Mouse (Mus musculus): ENCODE measurements around the gene Qrich2. TPM values are rescaled to one million over a fixed set of nuclear protein-coding genes. Genes with fewer than 3 reads are reported as not detected.
"Not testable (repeated sequence)": the region's sequence is repeated elsewhere in the genome, so short reads cannot be mapped to it uniquely, and the experiment has no call there.

Gene Qrich2
- polyA plus RNA-seq, 1 experiment from 2014 or later, result not detected

- H3K4me2 ChIP-seq; H3K9me3 ChIP-seq (replicated peaks); H3K9ac ChIP-seq; H3K4me3 ChIP-seq; ATAC-seq; H3K27ac ChIP-seq: not testable (repeated sequence)
- Histone ChIP-seq H3K4me1 (peaks cover 10% of the 10 kb centered on the region), H3K27me3 (replicated peaks) (peaks cover 11% of the 10 kb centered on the region), H3K36me3 (peaks cover 39% of the 10 kb centered on the region)
- WGBS (ENCODE audit: insufficient replicate concordance), result 64% methylated on average over 3 of the region's 3 CpGs
Measured at GRCm38 (mm10) chr11:116468338-116468737, 2.3 kb upstream of the Qrich2 start.

GRCm38 (mm10) chr11:116463833-116464232 is 2.2 kb downstream of the Qrich2 start:
- no peak overlapping the region for H3K4me2 ChIP-seq
- H3K4me1 ChIP-seq, result peaks cover 6% of the 10 kb centered on the region
- no peak overlapping the region for H3K4me3 ChIP-seq
- no peaks in the 10 kb centered on the region for H3K36me3 ChIP-seq
- H3K9me3 ChIP-seq (replicated peaks), result no peaks in the 10 kb centered on the region
- peak; percentile 47; the same call in 1 of the 2 replicates for ATAC-seq
- H3K27me3 ChIP-seq (replicated peaks), result peaks cover 15% of the 10 kb centered on the region
- no peak overlapping the region for H3K9ac ChIP-seq
- WGBS (ENCODE audit: insufficient replicate concordance), result 10% methylated on average over 2 of the region's 2 CpGs
- no peak overlapping the region for H3K27ac ChIP-seq

GRCm38 (mm10) chr11:116463338-116463737 is 2.7 kb downstream of the Qrich2 start:
- WGBS (ENCODE audit: insufficient replicate concordance), result 51% methylated on average over 5 of the region's 5 CpGs
- Histone ChIP-seq H3K9me3 (replicated peaks) (no peaks in the 10 kb centered on the region), H3K36me3 (no peaks in the 10 kb centered on the region), H3K27me3 (replicated peaks) (peaks cover 17% of the 10 kb centered on the region), H3K4me1 (peaks cover 6% of the 10 kb centered on the region), H3K4me3 (no peak overlapping the region), H3K4me2 (no peak overlapping the region), H3K27ac (no peak overlapping the region), H3K9ac (no peak overlapping the region)
- 0 out of 2 replicates have a peak, but pooled peaks have one; percentile 15 for ATAC-seq

- Histone ChIP-seq H3K9ac (no peak overlapping the region), H3K36me3 (no peaks in the 10 kb centered on the region), H3K27ac (no peak overlapping the region), H3K9me3 (replicated peaks) (no peaks in the 10 kb centered on the region), H3K4me2 (no peak overlapping the region), H3K27me3 (replicated peaks) (peaks cover 7% of the 10 kb centered on the region; the same call in 1 of the 2 replicates), H3K4me3 (no peak overlapping the region), H3K4me1 (peaks cover 6% of the 10 kb centered on the region)
- no peak for ATAC-seq
- 60% methylated on average over 4 of the region's 4 CpGs for WGBS (ENCODE audit: insufficient replicate concordance)
Measured at GRCm38 (mm10) chr11:116459786-116460185, 6.3 kb downstream of the Qrich2 start.

- peaks cover 17% of the 10 kb centered on the region for H3K27me3 ChIP-seq (replicated peaks)
- H3K27ac ChIP-seq, result no peak overlapping the region
- H3K9ac ChIP-seq, result no peak overlapping the region
- no peaks in the 10 kb centered on the region for H3K4me1 ChIP-seq
- no peak overlapping the region for H3K4me3 ChIP-seq
- H3K9me3 ChIP-seq (replicated peaks), result no peaks in the 10 kb centered on the region
- 60% methylated on average over 8 of the region's 8 CpGs for WGBS (ENCODE audit: insufficient replicate concordance)
- H3K36me3 ChIP-seq, result no peaks in the 10 kb centered on the region
- ATAC-seq, result no peak
- no peak overlapping the region for H3K4me2 ChIP-seq
Measured at GRCm38 (mm10) chr11:116456234-116456633, 9.8 kb downstream of the Qrich2 start.

GRCm38 (mm10) chr11:116453889-116454288 is 12.2 kb downstream of the Qrich2 start:
- Histone ChIP-seq H3K36me3 (no peaks in the 10 kb centered on the region), H3K9me3 (replicated peaks) (peaks cover 10% of the 10 kb centered on the region), H3K9ac (no peak overlapping the region), H3K27me3 (replicated peaks) (peaks cover 14% of the 10 kb centered on the region), H3K27ac (no peak overlapping the region), H3K4me1 (no peaks in the 10 kb centered on the region), H3K4me3 (no peak overlapping the region), H3K4me2 (no peak overlapping the region)
- ATAC-seq, result no peak
- WGBS (ENCODE audit: insufficient replicate concordance), result 77% methylated on average over 10 of the region's 10 CpGs

GRCm38 (mm10) chr11:116449341-116449740 is 16.7 kb downstream of the Qrich2 start:
- Histone ChIP-seq H3K9ac (no peak overlapping the region), H3K27ac (no peak overlapping the region), H3K36me3 (no peaks in the 10 kb centered on the region), H3K4me2 (no peak overlapping the region), H3K9me3 (replicated peaks) (peaks cover 10% of the 10 kb centered on the region), H3K4me1 (peaks cover 10% of the 10 kb centered on the region), H3K4me3 (no peak overlapping the region), H3K27me3 (replicated peaks) (peaks cover 28% of the 10 kb centered on the region)
- ATAC-seq, result no peak
- WGBS (ENCODE audit: insufficient replicate concordance), result 85% methylated on average over 3 of the region's 3 CpGs

- H3K36me3 ChIP-seq, result no peaks in the 10 kb centered on the region
- peaks cover 10% of the 10 kb centered on the region for H3K9me3 ChIP-seq (replicated peaks)
- no peak overlapping the region for H3K4me2 ChIP-seq
- WGBS (ENCODE audit: insufficient replicate concordance), result 59% methylated on average over 5 of the region's 5 CpGs
- peaks cover 10% of the 10 kb centered on the region for H3K4me1 ChIP-seq
- no peak overlapping the region for H3K27ac ChIP-seq
- H3K4me3 ChIP-seq, result no peak overlapping the region
- no peak for ATAC-seq
- peaks cover 22% of the 10 kb centered on the region for H3K27me3 ChIP-seq (replicated peaks)
- H3K9ac ChIP-seq, result no peak overlapping the region
Measured at GRCm38 (mm10) chr11:116447822-116448221, 18.2 kb downstream of the Qrich2 start.

- Histone ChIP-seq H3K4me2 (no peak overlapping the region), H3K36me3 (no peaks in the 10 kb centered on the region), H3K27ac (no peak overlapping the region), H3K4me1 (peaks cover 10% of the 10 kb centered on the region), H3K4me3 (no peak overlapping the region), H3K9ac (no peak overlapping the region), H3K9me3 (replicated peaks) (peaks cover 10% of the 10 kb centered on the region), H3K27me3 (replicated peaks) (peaks cover 22% of the 10 kb centered on the region)
- 15% methylated on average over 19 of the region's 19 CpGs for WGBS (ENCODE audit: insufficient replicate concordance)
- no peak for ATAC-seq
Measured at GRCm38 (mm10) chr11:116446308-116446887, 19.6 kb downstream of the Qrich2 start.

- Histone ChIP-seq H3K27ac (no peak overlapping the region), H3K4me3 (no peak overlapping the region), H3K4me2 (peak overlapping the region; percentile 12; the same call in 1 of the 2 replicates), H3K9ac (no peak overlapping the region), H3K9me3 (replicated peaks) (peaks cover 7% of the 10 kb centered on the region), H3K4me1 (peaks cover 15% of the 10 kb centered on the region), H3K27me3 (replicated peaks) (peaks cover 22% of the 10 kb centered on the region), H3K36me3 (0 out of 2 replicates have a peak, but pooled peaks cover 1% of the 10 kb centered on the region)
- ATAC-seq, result peak; percentile 47
- WGBS (ENCODE audit: insufficient replicate concordance), result 40% methylated on average over 16 of the region's 16 CpGs
Measured at GRCm38 (mm10) chr11:116445596-116446307, 20.3 kb downstream of the Qrich2 start.

GRCm38 (mm10) chr11:116443935-116444334 is 22.1 kb downstream of the Qrich2 start:
- no peak overlapping the region for H3K9ac ChIP-seq
- H3K27me3 ChIP-seq (replicated peaks), result peaks cover 22% of the 10 kb centered on the region
- H3K27ac ChIP-seq, result no peak overlapping the region
- WGBS (ENCODE audit: insufficient replicate concordance), result 73% methylated on average over 6 of the region's 6 CpGs
- H3K4me2 ChIP-seq, result no peak overlapping the region
- H3K9me3 ChIP-seq (replicated peaks), result no peaks in the 10 kb centered on the region
- H3K4me3 ChIP-seq, result no peak overlapping the region
- H3K4me1 ChIP-seq, result peaks cover 33% of the 10 kb centered on the region
- ATAC-seq, result no peak
- peaks cover 19% of the 10 kb centered on the region for H3K36me3 ChIP-seq

- 79% methylated on average over 6 of the region's 6 CpGs for WGBS (ENCODE audit: insufficient replicate concordance)
Measured at GRCm38 (mm10) chr11:116443311-116443710, 22.7 kb downstream of the Qrich2 start.

More at GRCm38 (mm10) chr11:116443311-116443710, 22.7 kb downstream of the Qrich2 start:
- no peak overlapping the region for H3K4me2 ChIP-seq
- H3K27ac ChIP-seq, result no peak overlapping the region
- peaks cover 21% of the 10 kb centered on the region for H3K36me3 ChIP-seq
- H3K4me3 ChIP-seq, result no peak overlapping the region
- ATAC-seq, result no peak
- no peaks in the 10 kb centered on the region for H3K9me3 ChIP-seq (replicated peaks)
- H3K4me1 ChIP-seq, result peaks cover 34% of the 10 kb centered on the region
- H3K9ac ChIP-seq, result no peak overlapping the region
- H3K27me3 ChIP-seq (replicated peaks), result peaks cover 22% of the 10 kb centered on the region

Measured in liver, embryonic 12.5 days (tissue).